Mouse (Mus musculus) forebrain, postnatal 0 days (tissue): Measurements from ENCODE around the gene Gm11172. TPM values are rescaled to one million over a fixed set of nuclear protein-coding genes. Genes with fewer than 3 reads are reported as not detected.

Experiments
- ATAC-seq: fragments of 200-750 bp; cut with Nextera tagmentation; 2 replicates; pipeline ENCODE4 v1.8.0; 2017; ENCODE audit warnings: mild to moderate bottlenecking, moderate library complexity
- DNase-seq: peaks from one replicate; pipeline ENCODE4 v3.0.0-alpha.2; 2015
- H3K27ac ChIP-seq: fragments of 300-500 bp; sonication (generic); 2 replicates; pipeline ENCODE4 v1.5.1; 2014; ENCODE audit warnings: low read depth, mild to moderate bottlenecking, antibody characterized with exemption, low read length, moderate library complexity, mixed read lengths
- H3K27me3 ChIP-seq: fragments of 300-500 bp; sonication (generic); 2 replicates; pipeline ENCODE4 v1.6.1; 2014; ENCODE audit warnings: mild to moderate bottlenecking, low read length, mixed read lengths; ENCODE audit not compliant: insufficient read depth
- H3K36me3 ChIP-seq: fragments of 300-500 bp; sonication (generic); 2 replicates; pipeline ENCODE4 v1.6.1; 2014; ENCODE audit warnings: mild to moderate bottlenecking, moderate library complexity; ENCODE audit not compliant: insufficient read depth
- H3K4me1 ChIP-seq: fragments of 300-500 bp; sonication (generic); 2 replicates; pipeline ENCODE4 v1.6.1; 2014; ENCODE audit warnings: antibody characterized with exemption; ENCODE audit not compliant: insufficient read depth
- H3K4me2 ChIP-seq: fragments of 300-500 bp; sonication (generic); 2 replicates; pipeline ENCODE4 v1.6.1; 2014; ENCODE audit warnings: low read depth, mild to moderate bottlenecking, moderate library complexity
- H3K4me3 ChIP-seq: fragments of 300-500 bp; sonication (generic); 2 replicates; pipeline ENCODE4 v1.5.1; 2014; ENCODE audit warnings: low read depth, low read length, mixed read lengths
- H3K9ac ChIP-seq: fragments of 300-500 bp; sonication (generic); 2 replicates; pipeline ENCODE4 v1.6.1; 2014; ENCODE audit warnings: mild to moderate bottlenecking
- H3K9me3 ChIP-seq: fragments of 300-500 bp; sonication (generic); 2 replicates; pipeline ENCODE4 v1.6.1; 2016; ENCODE audit warnings: low read length
- CTCF ChIP-seq: sonication (generic); IDR thresholded peaks from 2 replicates; pipeline ENCODE4 v1.5.1; 2016; ENCODE audit warnings: antibody characterized with exemption, control low read depth, low read depth
- WGBS: fragments of 180-500 bp; shearing (Covaris S2); extraction: QIAGEN DNeasy Blood & Tissue Kit; methylation state at CpG from one replicate; pipeline ENCODE4 v1.1.7; 2014; 5-methylcytosine and 5-hydroxymethylcytosine counted together
- polyA plus RNA-seq: library from polyadenylated mRNA; unstranded; fragments of >200 nt; fragmentation: Nextera tagmentation; extraction: Ambion mirVana; gene quantifications from 2 replicates; pipeline ENCODE4 v1.2.1, GENCODE M21; 2015
- total RNA-seq: library from RNA; depleted of rRNA; stranded (reverse); fragments of >200 nt; gene quantifications from 2 replicates; pipeline ENCODE4 v1.2.3, GENCODE M21; 2014

Gene Gm11172
- total and polyA plus RNA-seq, 2 experiments from 2014 or later, result not detected

DNA sequence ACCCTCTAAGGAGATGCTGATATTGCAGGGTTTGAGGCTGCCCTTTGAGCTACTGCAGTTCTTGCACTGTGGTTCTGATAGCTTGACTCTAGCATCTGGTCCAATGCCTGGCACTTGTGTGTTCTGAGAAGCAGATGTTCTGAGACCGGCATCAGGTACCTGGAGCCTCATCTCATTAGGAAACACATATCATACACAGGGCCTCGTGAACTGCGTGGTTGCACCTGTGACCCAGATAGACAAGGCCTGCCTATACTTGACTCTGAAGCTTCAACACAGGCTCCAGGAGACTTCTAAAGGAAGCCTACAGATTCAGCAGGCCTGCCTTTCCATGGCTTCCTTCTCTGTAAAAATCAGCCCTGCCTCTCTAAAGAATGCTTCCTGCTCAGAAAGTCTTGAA is 23.7 kb downstream of the Gm11172 start:
- H3K27me3 ChIP-seq, result no peaks in the 10 kb centered on the region
- no peak overlapping the region for H3K4me3 ChIP-seq
- no peaks in the 10 kb centered on the region for H3K9me3 ChIP-seq
- ATAC-seq (no peak), DNase-seq (no peak)
- no peak overlapping the region for H3K4me2 ChIP-seq
- H3K27ac ChIP-seq, result no peak overlapping the region
- WGBS, result 94% methylated on average over 3 of the region's 3 CpGs
- no peak overlapping the region for H3K9ac ChIP-seq
- no peaks in the 10 kb centered on the region for H3K36me3 ChIP-seq
- no peaks in the 10 kb centered on the region; the same call in 1 of the 2 replicates for H3K4me1 ChIP-seq
- TF ChIP-seq CTCF, result no peak

- WGBS, result 93% methylated on average over 3 of the region's 3 CpGs
These were observed 24.5 kb downstream of the Gm11172 start for GRCm38 (mm10) chr16:10837250-10837649.

GRCm38 (mm10) chr16:10837903-10838302 is 25.2 kb downstream of the Gm11172 start:
- ATAC-seq, result no peak
- 85% methylated on average over 1 of the region's 1 CpGs for whole genome bisulfite sequencing

More at GRCm38 (mm10) chr16:10837250-10837649, 24.5 kb downstream of the Gm11172 start:
- DNase-seq (no peak), ATAC-seq (no peak)
- no peak for TF ChIP-seq CTCF
- Histone ChIP-seq H3K27me3 (no peaks in the 10 kb centered on the region), H3K36me3 (no peaks in the 10 kb centered on the region), H3K9ac (no peak overlapping the region), H3K4me1 (no peaks in the 10 kb centered on the region; the same call in 1 of the 2 replicates), H3K9me3 (no peaks in the 10 kb centered on the region), H3K27ac (no peak overlapping the region), H3K4me3 (no peak overlapping the region), H3K4me2 (no peak overlapping the region)

DNA sequence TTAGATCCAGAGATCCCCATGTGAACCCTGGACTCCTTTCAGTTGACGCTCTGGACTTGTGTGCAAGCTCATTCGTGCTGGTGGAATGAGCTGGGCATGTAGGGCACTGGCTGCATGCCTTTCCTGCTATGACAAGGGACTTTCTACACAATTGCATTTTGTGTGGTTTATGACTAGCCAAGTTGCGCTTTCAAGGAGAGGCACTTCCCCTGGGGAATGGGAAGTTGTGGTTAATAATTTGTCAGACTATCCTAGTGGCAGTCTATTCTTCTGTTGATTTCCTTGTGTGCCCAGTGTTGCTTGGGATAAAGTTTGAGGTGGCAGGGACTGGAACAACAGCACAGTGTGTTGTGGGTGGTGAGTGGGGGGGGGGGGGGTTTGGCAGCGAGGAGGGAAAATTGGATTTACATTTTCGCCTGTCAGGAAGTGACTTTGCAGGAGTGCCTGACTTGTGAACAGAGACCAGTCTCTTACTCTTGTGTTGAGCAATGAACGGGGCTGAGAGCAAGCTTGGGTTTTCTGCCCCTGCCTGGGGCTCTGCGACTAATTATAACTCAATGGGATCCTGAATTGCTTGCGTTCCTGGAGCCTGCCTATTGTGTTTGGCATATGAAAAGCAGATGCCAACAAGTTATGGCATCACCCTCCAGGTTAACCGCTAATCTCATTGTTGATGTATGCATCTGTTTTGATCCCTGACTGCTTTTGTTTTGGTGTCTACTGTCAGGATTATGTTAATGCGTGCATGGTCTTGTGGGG is 26.0 kb downstream of the Gm11172 start:
- H3K4me3 ChIP-seq, result no peak overlapping the region
- no peaks in the 10 kb centered on the region for H3K36me3 ChIP-seq
- H3K9me3 ChIP-seq, result no peaks in the 10 kb centered on the region
- no peak overlapping the region for H3K4me2 ChIP-seq
- no peaks in the 10 kb centered on the region for H3K27me3 ChIP-seq
- ATAC-seq (no peak), DNase-seq (no peak)
- H3K4me1 ChIP-seq, result no peaks in the 10 kb centered on the region; the same call in 1 of the 2 replicates
- TF ChIP-seq CTCF, result no peak
- 46% methylated on average over 10 of the region's 10 CpGs for WGBS
- H3K27ac ChIP-seq, result no peak overlapping the region
- H3K9ac ChIP-seq, result no peak overlapping the region

More at GRCm38 (mm10) chr16:10837903-10838302, 25.2 kb downstream of the Gm11172 start:
- no peaks in the 10 kb centered on the region; the same call in 1 of the 2 replicates for H3K4me1 ChIP-seq
- no peak overlapping the region for H3K27ac ChIP-seq
- no peak overlapping the region for H3K4me2 ChIP-seq
- TF ChIP-seq CTCF, result no peak
- no peak for DNase-seq
- no peak overlapping the region for H3K4me3 ChIP-seq
- no peak overlapping the region for H3K9ac ChIP-seq
- no peaks in the 10 kb centered on the region for H3K9me3 ChIP-seq
- no peaks in the 10 kb centered on the region for H3K36me3 ChIP-seq
- no peaks in the 10 kb centered on the region for H3K27me3 ChIP-seq

DNA sequence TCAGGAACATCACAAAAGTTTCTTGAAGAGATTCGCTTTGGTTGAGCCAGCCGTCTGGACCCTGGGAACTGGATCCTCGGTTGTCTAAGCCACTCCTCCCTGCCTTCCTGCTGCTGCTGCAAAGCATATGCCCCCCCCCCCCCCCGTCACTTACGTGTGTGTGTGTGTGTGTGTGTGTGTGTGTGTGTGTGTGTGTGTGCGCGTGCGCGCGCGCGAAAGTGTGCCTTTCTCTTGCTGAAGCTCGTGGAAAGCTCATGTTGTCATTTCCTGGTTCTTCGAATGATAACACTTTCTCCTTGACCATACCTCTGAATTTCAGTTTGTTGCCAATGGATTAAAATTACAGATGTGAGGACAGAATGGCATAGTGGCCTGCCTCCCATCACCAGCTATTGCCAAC is 27.3 kb downstream of the Gm11172 start:
- no peak for ATAC-seq
- Histone ChIP-seq H3K4me3 (no peak overlapping the region), H3K9me3 (no peaks in the 10 kb centered on the region), H3K4me1 (no peaks in the 10 kb centered on the region; the same call in 1 of the 2 replicates), H3K36me3 (no peaks in the 10 kb centered on the region), H3K27me3 (no peaks in the 10 kb centered on the region), H3K9ac (no peak overlapping the region), H3K27ac (no peak overlapping the region), H3K4me2 (no peak overlapping the region)
- DNase-seq, result no peak
- no peak for TF ChIP-seq CTCF
- WGBS, result 94% methylated on average over 12 of the region's 14 CpGs

DNA sequence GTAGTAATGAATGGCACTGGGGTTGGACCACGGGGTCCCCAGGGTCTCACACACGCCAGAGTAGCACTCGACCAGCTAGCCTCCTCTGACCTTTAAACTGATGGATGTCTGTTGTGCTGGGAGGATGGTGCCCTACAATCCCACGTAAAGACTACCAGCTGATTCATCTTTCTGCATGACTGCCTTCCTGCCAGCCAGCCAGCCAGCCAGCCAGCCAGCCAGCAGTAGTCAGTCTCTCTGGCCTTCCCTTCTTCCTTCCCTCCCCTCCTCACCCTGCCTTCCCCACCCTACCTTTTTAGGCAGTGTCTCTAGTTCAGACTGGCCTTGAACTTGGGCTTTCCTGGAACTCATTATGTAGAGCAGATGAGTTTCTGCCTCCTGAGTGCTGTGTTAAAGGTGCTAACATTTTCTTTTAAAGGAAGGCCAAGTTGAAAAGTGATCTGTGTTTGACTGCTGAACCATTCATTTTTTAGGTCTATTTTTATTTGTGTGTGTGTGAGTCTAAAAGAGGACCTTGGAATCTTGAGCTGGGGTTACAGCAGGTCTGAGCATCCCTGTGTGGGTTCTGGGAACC is 29.7 kb downstream of the Gm11172 start:
- Histone ChIP-seq H3K27me3 (no peaks in the 10 kb centered on the region), H3K4me1 (no peaks in the 10 kb centered on the region), H3K9me3 (no peaks in the 10 kb centered on the region), H3K27ac (no peak overlapping the region), H3K36me3 (no peaks in the 10 kb centered on the region), H3K4me2 (no peak overlapping the region), H3K9ac (no peak overlapping the region), H3K4me3 (no peak overlapping the region)
- ATAC-seq (no peak), DNase-seq (no peak)
- no peak for TF ChIP-seq CTCF
- WGBS, result 76% methylated on average over 4 of the region's 4 CpGs
